Mouse (Mus musculus) CH12.LX (cell line): ENCODE measurements at regions not wholly inside any gene's neighbourhood (a gene's known extent, or its start where the extent isn't known, plus 50 kb on each side); places are given as distances from the start of the nearest gene placed in this dataset.

ENCODE experiments used
- CTCF ChIP-seq, 2 experiments: IDR thresholded peaks in 1 of 2; conservative IDR thresholded peaks in 1 of 2; 2 replicates each; pipeline ENCODE4 v1.5.1; 2011 to 2012; ENCODE audit warnings: low read depth in 2 of 2, low read length in 2 of 2, improper control_type of control experiment in 1 of 2, inconsistent platforms in 1 of 2, mild to moderate bottlenecking in 1 of 2, moderate library complexity in 1 of 2
- POLR2A ChIP-seq: IDR thresholded peaks from 2 replicates; pipeline ENCODE4 v1.6.1; 2011; ENCODE audit warnings: low read depth, mild to moderate bottlenecking, improper control_type of control experiment, low read length
- RAD21 ChIP-seq: IDR thresholded peaks from 2 replicates; pipeline ENCODE4 v1.6.1; 2011; ENCODE audit warnings: low read depth, mild to moderate bottlenecking, low read length, improper control_type of control experiment, moderate library complexity
- RCOR1 ChIP-seq: conservative IDR thresholded peaks from 2 replicates; pipeline ENCODE4 v1.6.1; 2012; ENCODE audit warnings: low read depth, mild to moderate bottlenecking, inconsistent platforms, low read length, improper control_type of control experiment
- SMC3 ChIP-seq: IDR thresholded peaks from 2 replicates; pipeline ENCODE4 v1.6.1; 2011; ENCODE audit warnings: low read depth, low read length, improper control_type of control experiment

- TF ChIP-seq CTCF (conservative IDR thresholded peaks at IDR 0.05 in 1 of 2, IDR thresholded peaks at IDR 0.05 in 1 of 2; ENCODE audit: low read depth in 2 of 2, low read length in 2 of 2) = no peak
- no peak for TF ChIP-seq POLR2A
- no peak for TF ChIP-seq RAD21
- TF ChIP-seq SMC3 = no peak
- TF ChIP-seq RCOR1 = no peak
Measured at GRCm38 (mm10) chr13:118441322-118442064, 54.4 kb upstream of the Mrps30 start.
